Mouse (Mus musculus) naive thymus-derived CD4-positive, alpha-beta T cell, adult 2 months (primary cell): ENCODE data around the gene Kcnma1.
A peak's percentile ranks its signal among the peaks of the same experiment; 100 is the strongest.

Experiments used
- DNase-seq: peaks from one replicate; pipeline ENCODE4 v3.0.0-alpha.2; 2011; ENCODE audit warnings: low read depth

The Kcnma1 gene

DNA sequence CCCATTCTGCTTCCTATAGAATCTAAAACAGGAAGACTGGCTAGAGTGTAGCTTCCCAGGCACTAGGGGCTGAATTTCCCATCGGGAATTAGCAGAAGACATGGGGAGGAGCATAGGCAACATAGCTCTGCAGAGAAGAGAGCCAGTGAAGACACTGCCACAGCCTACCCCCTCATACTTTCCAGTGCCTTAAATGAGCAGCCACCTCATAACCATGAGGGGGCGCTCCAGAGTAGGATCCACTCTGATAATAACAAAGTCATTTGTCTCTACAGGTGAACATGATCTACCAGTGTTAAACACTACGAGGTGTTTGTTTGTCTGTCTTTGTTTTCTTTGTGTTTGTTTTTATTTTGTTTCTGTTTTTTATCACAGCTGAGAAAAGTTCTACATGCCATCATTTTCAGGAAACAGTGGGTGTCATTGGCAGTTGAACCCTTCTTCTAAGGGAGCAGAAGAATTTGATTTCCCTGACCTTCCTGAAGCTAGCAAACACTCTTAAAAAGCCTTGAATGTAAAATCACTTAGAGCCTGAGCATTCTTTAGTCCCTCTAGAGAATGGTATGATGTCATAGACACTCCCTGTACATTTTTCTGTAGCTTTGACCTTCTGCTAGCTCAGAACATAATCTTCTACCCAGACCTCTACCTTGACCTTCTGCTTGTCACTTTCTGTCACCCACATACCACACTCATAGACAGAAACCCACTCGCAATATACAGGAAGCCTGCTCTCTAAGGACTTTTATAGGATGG lies 747.6 kb downstream of the Kcnma1 start:
- DNase-seq: peak; percentile 9

DNA sequence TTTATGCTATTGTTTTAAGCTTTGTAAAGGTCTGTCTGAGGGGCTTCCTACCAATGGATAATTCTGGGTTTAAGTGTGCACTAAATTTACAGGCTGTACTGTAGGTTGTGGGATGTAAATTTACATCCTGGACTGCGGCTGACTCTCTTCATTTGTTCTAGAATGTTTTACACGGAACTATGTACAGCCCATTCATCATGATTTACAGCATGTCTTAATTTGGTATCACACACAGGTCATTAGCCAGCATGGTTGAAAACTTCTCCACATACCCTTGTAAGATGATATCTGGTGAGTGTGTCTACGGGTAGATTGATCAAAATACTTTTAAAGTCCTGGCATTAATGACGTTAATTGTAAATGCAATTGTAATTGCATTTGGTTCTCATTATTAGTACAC lies 761.1 kb downstream of the Kcnma1 start:
- DNase-seq: no peak

DNA sequence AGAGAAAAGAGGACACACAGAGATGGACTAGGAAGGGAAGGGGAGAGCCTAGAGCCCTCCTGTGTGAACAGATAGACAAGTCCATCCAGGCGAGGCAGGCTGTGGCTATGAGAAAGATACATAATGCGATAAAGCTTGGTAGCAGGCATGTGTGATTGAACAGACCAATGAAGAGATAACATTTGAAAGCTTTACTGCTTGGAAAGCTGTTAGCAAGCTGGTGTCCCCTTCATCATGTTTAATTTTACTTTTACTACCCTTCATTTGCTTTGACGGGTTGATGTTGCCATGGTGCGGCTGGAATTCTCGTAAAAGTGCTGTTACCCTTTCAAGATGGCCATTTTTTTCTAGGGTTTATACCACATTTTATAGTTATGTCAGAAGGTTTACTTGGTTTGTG lies 769.8 kb downstream of the Kcnma1 start:
- no peak for DNase-seq

DNA sequence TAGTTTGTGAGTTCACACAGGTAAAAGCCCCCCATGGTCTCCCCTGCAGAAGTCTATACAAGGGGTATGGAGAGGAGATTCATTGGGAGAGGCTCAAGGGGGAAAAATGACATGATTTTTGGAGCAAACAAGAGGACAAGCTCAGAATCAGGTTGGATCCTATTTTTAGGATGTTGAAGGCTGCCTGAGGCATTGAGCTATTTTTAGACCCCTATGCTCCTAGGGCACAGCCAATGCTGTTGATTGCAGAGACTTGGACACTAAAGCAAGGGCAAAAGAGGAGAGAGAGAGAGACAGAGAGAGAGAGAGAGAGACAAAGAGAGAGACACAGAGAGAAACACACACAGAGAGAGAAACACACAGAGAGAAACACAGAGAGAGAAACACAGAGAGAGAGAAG lies 770.4 kb downstream of the Kcnma1 start:
- DNase-seq: no peak
